Mouse (Mus musculus) forebrain, embryonic 16.5 days (tissue): ENCODE results near the gene Gsk3b. TPM values are rescaled to one million over a fixed set of nuclear protein-coding genes. Genes with fewer than 3 reads are reported as not detected.

Experiments
- ATAC-seq: fragments of 200-750 bp; cut with Nextera tagmentation; 2 replicates; pipeline ENCODE4 v1.8.0; 2017; ENCODE audit warnings: mild to moderate bottlenecking, moderate library complexity
- H3K27ac ChIP-seq: fragments of 300-500 bp; sonication (generic); 2 replicates; pipeline ENCODE4 v1.5.1; 2014; ENCODE audit warnings: low read length, control low read depth
- H3K27me3 ChIP-seq: fragments of 300-500 bp; sonication (generic); replicated peaks from 2 replicates; pipeline ENCODE4 v1.6.1; 2014; ENCODE audit warnings: low read length; ENCODE audit not compliant: control insufficient read depth, insufficient read depth
- H3K36me3 ChIP-seq: fragments of 300-500 bp; sonication (generic); 2 replicates; pipeline ENCODE4 v1.6.1; 2014; ENCODE audit not compliant: control insufficient read depth, insufficient read depth
- H3K4me1 ChIP-seq: fragments of 300-500 bp; sonication (generic); replicated peaks from 2 replicates; pipeline ENCODE4 v1.6.1; 2014; ENCODE audit warnings: low read length; ENCODE audit not compliant: control insufficient read depth, insufficient read depth
- H3K4me2 ChIP-seq: fragments of 300-500 bp; sonication (generic); 2 replicates; pipeline ENCODE4 v1.6.1; 2014; ENCODE audit warnings: mild to moderate bottlenecking, low read length, control low read depth
- H3K4me3 ChIP-seq: fragments of 300-500 bp; sonication (generic); replicated peaks from 2 replicates; pipeline ENCODE4 v1.5.1; 2014; ENCODE audit warnings: mild to moderate bottlenecking, low read length, control low read depth
- H3K9ac ChIP-seq: fragments of 300-500 bp; sonication (generic); replicated peaks from 2 replicates; pipeline ENCODE4 v1.6.1; 2014; ENCODE audit warnings: low read depth, low read length, control low read depth
- H3K9me3 ChIP-seq: fragments of 300-500 bp; sonication (generic); 2 replicates; pipeline ENCODE4 v1.6.1; 2016; ENCODE audit warnings: low read length; ENCODE audit not compliant: control insufficient read depth
- WGBS: fragments of 180-500 bp; shearing (Covaris S2); extraction: QIAGEN DNeasy Blood & Tissue Kit; methylation state at CpG from one replicate; pipeline ENCODE4 v1.1.7; 2014; 5-methylcytosine and 5-hydroxymethylcytosine counted together
- polyA plus RNA-seq: library from polyadenylated mRNA; unstranded; fragments of >200 nt; fragmentation: Nextera tagmentation; extraction: Ambion mirVana; gene quantifications from 2 replicates; pipeline ENCODE4 v1.2.1, GENCODE M21; 2015

Gsk3b gene
- polyA plus RNA-seq, 1 experiment from 2014 or later = 155 TPM

GRCm38 (mm10) chr16:38087231-38087630, 1.6 kb upstream of the Gsk3b start:
- Histone ChIP-seq H3K27ac (peak overlapping the region; percentile 100), H3K4me3 (peak overlapping the region; percentile 67), H3K9ac (peak overlapping the region; percentile 94), H3K9me3 (no peaks in the 10 kb centered on the region), H3K27me3 (no peaks in the 10 kb centered on the region), H3K36me3 (no peaks in the 10 kb centered on the region), H3K4me1 (peaks cover 12% of the 10 kb centered on the region), H3K4me2 (peak overlapping the region; percentile 58)
- 8% methylated on average over 10 of the region's 10 CpGs for WGBS
- ATAC-seq = no peak

GRCm38 (mm10) chr16:38087645-38088125, 1.1 kb upstream of the Gsk3b start:
- H3K36me3 ChIP-seq = no peaks in the 10 kb centered on the region
- no peaks in the 10 kb centered on the region for H3K9me3 ChIP-seq
- 1% methylated on average over 11 of the region's 11 CpGs for WGBS
- H3K4me2 ChIP-seq = peak overlapping the region; percentile 58
- peak overlapping the region; percentile 67 for H3K4me3 ChIP-seq
- ATAC-seq = no peak
- no peaks in the 10 kb centered on the region for H3K27me3 ChIP-seq
- peak overlapping the region; percentile 100 for H3K27ac ChIP-seq
- peaks cover 12% of the 10 kb centered on the region for H3K4me1 ChIP-seq
- peak overlapping the region; percentile 94 for H3K9ac ChIP-seq

- ATAC-seq = no peak
- Histone ChIP-seq H3K27ac (peak overlapping the region; percentile 100), H3K9ac (peak overlapping the region; percentile 94), H3K27me3 (no peaks in the 10 kb centered on the region), H3K36me3 (no peaks in the 10 kb centered on the region), H3K4me2 (peak overlapping the region; percentile 58), H3K4me1 (peaks cover 12% of the 10 kb centered on the region), H3K9me3 (no peaks in the 10 kb centered on the region), H3K4me3 (peak overlapping the region; percentile 67)
- WGBS = under 1% methylated on average over 40 of the region's 40 CpGs
These were observed 624 bp upstream of the Gsk3b start for GRCm38 (mm10) chr16:38088126-38088628.

GRCm38 (mm10) chr16:38089447-38090170, 808 bp downstream of the Gsk3b start:
- under 1% methylated on average over 64 of the region's 76 CpGs for WGBS
- ATAC-seq = peak; percentile 1
- Histone ChIP-seq H3K27me3 (no peaks in the 10 kb centered on the region), H3K4me3 (peak overlapping the region; percentile 100), H3K9ac (peak overlapping the region; percentile 99), H3K36me3 (no peaks in the 10 kb centered on the region), H3K27ac (peak overlapping the region; percentile 100), H3K4me2 (peak overlapping the region; percentile 9; the same call in 1 of the 2 replicates), H3K9me3 (no peaks in the 10 kb centered on the region), H3K4me1 (peaks cover 26% of the 10 kb centered on the region)

- peaks cover 33% of the 10 kb centered on the region for H3K4me1 ChIP-seq
- no peaks in the 10 kb centered on the region for H3K27me3 ChIP-seq
- no peaks in the 10 kb centered on the region for H3K36me3 ChIP-seq
- H3K4me3 ChIP-seq = peak overlapping the region; percentile 100
- no peak for ATAC-seq
- no peaks in the 10 kb centered on the region for H3K9me3 ChIP-seq
- peak overlapping the region; percentile 63 for H3K27ac ChIP-seq
- under 1% methylated on average over 17 of the region's 17 CpGs for WGBS
- peak overlapping the region; percentile 65 for H3K4me2 ChIP-seq
- H3K9ac ChIP-seq = peak overlapping the region; percentile 99
These were observed 1.7 kb downstream of the Gsk3b start for GRCm38 (mm10) chr16:38090341-38091005.

- Histone ChIP-seq H3K27ac (no peak overlapping the region; the same call in 1 of the 2 replicates), H3K27me3 (no peaks in the 10 kb centered on the region), H3K4me1 (peaks cover 39% of the 10 kb centered on the region), H3K9ac (peak overlapping the region; percentile 99), H3K4me3 (peak overlapping the region; percentile 100), H3K4me2 (peak overlapping the region; percentile 65), H3K9me3 (no peaks in the 10 kb centered on the region), H3K36me3 (no peaks in the 10 kb centered on the region)
- under 1% methylated on average over 5 of the region's 5 CpGs for WGBS
- no peak for ATAC-seq
These were observed 2.2 kb downstream of the Gsk3b start for GRCm38 (mm10) chr16:38091041-38091440.

- no peak for ATAC-seq
These were observed 2.9 kb downstream of the Gsk3b start for GRCm38 (mm10) chr16:38091706-38092105.

GRCm38 (mm10) chr16:38092598-38092997, 3.8 kb downstream of the Gsk3b start:
- peak overlapping the region; percentile 69 for H3K4me3 ChIP-seq
- WGBS = 2% methylated on average over 4 of the region's 4 CpGs
- no peaks in the 10 kb centered on the region for H3K36me3 ChIP-seq
- H3K27ac ChIP-seq = peak overlapping the region; percentile 42; the same call in 1 of the 2 replicates
- no peak for ATAC-seq
- peak overlapping the region; percentile 63 for H3K9ac ChIP-seq
- H3K4me2 ChIP-seq = peak overlapping the region; percentile 87
- H3K4me1 ChIP-seq = peaks cover 39% of the 10 kb centered on the region
- H3K9me3 ChIP-seq = no peaks in the 10 kb centered on the region
- no peaks in the 10 kb centered on the region for H3K27me3 ChIP-seq

More at GRCm38 (mm10) chr16:38091706-38092105, 2.9 kb downstream of the Gsk3b start:
- H3K9me3 ChIP-seq = no peaks in the 10 kb centered on the region
- no peak overlapping the region for H3K27ac ChIP-seq
- H3K4me1 ChIP-seq = peaks cover 40% of the 10 kb centered on the region
- H3K27me3 ChIP-seq = no peaks in the 10 kb centered on the region
- peak overlapping the region; percentile 100 for H3K4me3 ChIP-seq
- no peaks in the 10 kb centered on the region for H3K36me3 ChIP-seq
- WGBS = 5% methylated on average over 5 of the region's 5 CpGs
- peak overlapping the region; percentile 65 for H3K4me2 ChIP-seq
- H3K9ac ChIP-seq = peak overlapping the region; percentile 40

GRCm38 (mm10) chr16:38095181-38095851, 6.5 kb downstream of the Gsk3b start:
- 64% methylated on average over 5 of the region's 5 CpGs for WGBS
- Histone ChIP-seq H3K36me3 (peaks cover 3% of the 10 kb centered on the region), H3K27me3 (no peaks in the 10 kb centered on the region), H3K4me2 (peak overlapping the region; percentile 87), H3K9ac (no peak overlapping the region), H3K27ac (no peak overlapping the region), H3K9me3 (no peaks in the 10 kb centered on the region; the same call in 1 of the 2 replicates), H3K4me1 (peaks cover 44% of the 10 kb centered on the region), H3K4me3 (no peak overlapping the region)
- ATAC-seq = no peak
